Mouse (Mus musculus): ENCODE results near the gene Abtb2. TPM values are rescaled to one million over a fixed set of nuclear protein-coding genes. Genes with fewer than 3 reads are reported as not detected.

Gene Abtb2
- total and polyA plus RNA-seq, 3 experiments: 0.12 to 0.13 TPM; not detected in 1

DNA sequence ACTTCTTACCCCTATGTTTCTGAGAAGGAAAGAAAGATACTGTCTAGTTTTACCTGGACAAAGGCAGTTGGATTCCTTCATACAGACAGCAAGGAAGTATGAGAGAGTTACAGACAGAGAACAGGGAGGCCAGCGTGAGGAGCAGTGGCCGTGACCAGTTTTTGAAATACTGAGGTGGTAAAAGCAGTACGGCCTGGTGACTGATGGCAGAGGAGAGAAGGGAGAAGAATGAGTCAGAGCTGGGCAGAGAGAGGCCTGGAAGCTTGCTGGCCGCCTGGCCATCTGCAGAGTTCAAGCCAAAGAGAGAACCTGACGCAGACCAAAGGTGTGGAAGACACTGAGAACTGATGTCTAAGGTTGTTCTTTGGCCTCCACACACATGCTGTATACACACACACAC is 109.3 kb downstream of the Abtb2 start:
- peaks cover 0 to 23% of the 10 kb centered on the region in 2 experiments; a peak in 2 of 4 replicates for H3K36me3 ChIP-seq (ENCODE audit: control insufficient read depth in 1 of 2, insufficient read depth in 2 of 2, low read length in 2 of 2)
- H3K4me3 ChIP-seq (ENCODE audit: control insufficient read depth in 1 of 2, insufficient read depth in 1 of 2, low read depth in 2 of 2, low read length in 2 of 2): no peak overlapping the region
- no peak for DNase-seq (ENCODE audit: low read depth, low spot score)
- no peaks in the 10 kb centered on the region for H3K79me2 ChIP-seq (ENCODE audit: control insufficient read depth, insufficient read depth, low read length, poor library complexity)
- H3K9ac ChIP-seq (ENCODE audit: control insufficient read depth, low read depth, low read length, poor library complexity, severe bottlenecking): no peak overlapping the region
- H3K27me3 ChIP-seq (ENCODE audit: control insufficient read depth in 1 of 2, insufficient read depth in 2 of 2, low read length in 2 of 2): no peaks in the 10 kb centered on the region
- peaks cover 17 to 25% of the 10 kb centered on the region in 2 experiments for H3K4me1 ChIP-seq (ENCODE audit: control insufficient read depth in 1 of 2, insufficient read depth in 2 of 2, low read length in 2 of 2)
- no peaks in the 10 kb centered on the region for H3K9me3 ChIP-seq (replicated peaks; ENCODE audit: insufficient read depth, low read length)
- no peak overlapping the region for H3K27ac ChIP-seq (ENCODE audit: control insufficient read depth, low read depth, low read length)
- TF ChIP-seq USF1 (IDR thresholded peaks at IDR 0.05; ENCODE audit: low read depth, low read length) (no peak), CHD1 (IDR thresholded peaks at IDR 0.05; ENCODE audit: low read depth, low read length) (no peak), GATA1 (IDR thresholded peaks at IDR 0.05; ENCODE audit: low read depth, low read length) (no peak), NRF1 (IDR thresholded peaks at IDR 0.05; ENCODE audit: insufficient read depth, low read depth, low read length, poor library complexity, severe bottlenecking) (no peak), TCF12 (IDR thresholded peaks at IDR 0.05; ENCODE audit: low read depth, low read length) (no peak)

GRCm38 (mm10) chr2:103676808-103677207 is 110.7 kb downstream of the Abtb2 start:
- DNase-seq (ENCODE audit: low read depth, low spot score): no peak
- TF ChIP-seq POLR2AphosphoS5 (IDR thresholded peaks at IDR 0.05; ENCODE audit: borderline replicate concordance, low read depth, low read length) (no peak), MYC (IDR thresholded peaks at IDR 0.05; ENCODE audit: low read depth, low read length) (no peak), RAD21 (IDR thresholded peaks at IDR 0.05; ENCODE audit: low read depth, low read length) (no peak), ZC3H11A (IDR thresholded peaks at IDR 0.05; ENCODE audit: low read depth, low read length) (no peak), ZNF384 (IDR thresholded peaks at IDR 0.05; ENCODE audit: low read depth, low read length) (no peak), MAFK (IDR thresholded peaks at IDR 0.05; ENCODE audit: borderline replicate concordance, low read depth, low read length) (no peak), MAX (IDR thresholded peaks at IDR 0.05; ENCODE audit: low read length) (no peak), TAL1 (IDR thresholded peaks at IDR 0.05; ENCODE audit: low read length) (no peak), CTCF (IDR thresholded peaks at IDR 0.05 in 2 of 3, conservative IDR thresholded peaks at IDR 0.05 in 1 of 3; ENCODE audit: control insufficient read depth in 1 of 3, insufficient read depth in 1 of 3, low read depth in 2 of 3, low read length in 3 of 3, poor library complexity in 1 of 3, severe bottlenecking in 1 of 3) (no peak)
- Histone ChIP-seq H3K4me3 (ENCODE audit: control insufficient read depth in 1 of 2, insufficient read depth in 1 of 2, low read depth in 2 of 2, low read length in 2 of 2) (no peak overlapping the region), H3K9ac (ENCODE audit: control insufficient read depth, low read depth, low read length, poor library complexity, severe bottlenecking) (no peak overlapping the region), H3K9me3 (replicated peaks; ENCODE audit: insufficient read depth, low read length) (no peaks in the 10 kb centered on the region), H3K4me1 (ENCODE audit: control insufficient read depth in 1 of 2, insufficient read depth in 2 of 2, low read length in 2 of 2) (peaks cover 17 to 25% of the 10 kb centered on the region in 2 experiments), H3K27me3 (ENCODE audit: control insufficient read depth in 1 of 2, insufficient read depth in 2 of 2, low read length in 2 of 2) (no peaks in the 10 kb centered on the region), H3K79me2 (ENCODE audit: control insufficient read depth, insufficient read depth, low read length, poor library complexity) (no peaks in the 10 kb centered on the region), H3K36me3 (ENCODE audit: control insufficient read depth in 1 of 2, insufficient read depth in 2 of 2, low read length in 2 of 2) (peaks cover 0 to 23% of the 10 kb centered on the region in 2 experiments; a peak in 2 of 4 replicates), H3K27ac (ENCODE audit: control insufficient read depth, low read depth, low read length) (no peak overlapping the region)

All from MEL (cell line).